Mouse (Mus musculus) myocyte (in vitro differentiated cells): Measurements from ENCODE around the gene Dnajc9. TPM values are rescaled to one million over a fixed set of nuclear protein-coding genes. Genes with fewer than 3 reads are reported as not detected.
A peak's percentile ranks its signal among the peaks of the same experiment; 100 is the strongest.

ENCODE experiments used
- H3K27me3 ChIP-seq: one replicate; pipeline ENCODE4 v1.6.1; 2011; ENCODE audit not compliant: control insufficient read depth, insufficient read depth, insufficient read length
- H3K36me3 ChIP-seq: one replicate; pipeline ENCODE4 v1.6.1; 2011; ENCODE audit not compliant: control insufficient read depth, insufficient read depth
- H3K4me2 ChIP-seq: one replicate; pipeline ENCODE4 v1.6.1; 2011; ENCODE audit warnings: low read depth, control low read depth
- H3K4me3 ChIP-seq: one replicate; pipeline ENCODE4 v1.5.1; 2011; ENCODE audit warnings: mild to moderate bottlenecking, control low read depth, moderate library complexity
- H3K79me2 ChIP-seq: one replicate; pipeline ENCODE4 v1.6.1; 2011; ENCODE audit not compliant: control insufficient read depth, insufficient read depth
- H3ac ChIP-seq: one replicate; pipeline ENCODE4 v1.6.1; 2011; ENCODE audit not compliant: control insufficient read depth, insufficient read length
- CEBPB ChIP-seq: IDR thresholded peaks from 2 replicates; pipeline ENCODE4 v1.6.1; 2011; ENCODE audit warnings: mild to moderate bottlenecking, moderate library complexity; ENCODE audit not compliant: poor library complexity, insufficient read depth, severe bottlenecking
- E2F4 ChIP-seq: IDR thresholded peaks from one replicate; pipeline ENCODE4 v1.6.1; 2011; ENCODE audit warnings: mild to moderate bottlenecking, control low read depth, moderate library complexity; ENCODE audit not compliant: insufficient read depth
- MAX ChIP-seq: IDR thresholded peaks from one replicate; pipeline ENCODE4 v1.6.1; 2011; ENCODE audit warnings: low read depth, mild to moderate bottlenecking, control low read depth
- MYOD1 ChIP-seq, 3 experiments: IDR thresholded peaks; one replicate each; pipeline ENCODE4 v1.6.1; 2011; ENCODE audit warnings: control low read depth in 2 of 3, low read depth in 2 of 3, mild to moderate bottlenecking in 2 of 3, moderate library complexity in 1 of 3; ENCODE audit not compliant: insufficient read length in 2 of 3, control insufficient read depth in 1 of 3
- MYOG ChIP-seq, 3 experiments: IDR thresholded peaks; one replicate each; pipeline ENCODE4 v1.6.1; 2011; ENCODE audit warnings: control low read depth in 2 of 3, low read depth in 2 of 3, mild to moderate bottlenecking in 2 of 3; ENCODE audit not compliant: insufficient read length in 2 of 3, control insufficient read depth in 1 of 3, insufficient read depth in 1 of 3
- POLR2A ChIP-seq: IDR thresholded peaks from one replicate; pipeline ENCODE4 v1.6.1; 2011; ENCODE audit warnings: low read depth, mild to moderate bottlenecking, control low read depth, moderate library complexity; ENCODE audit not compliant: insufficient read length
- POLR2AphosphoS2 ChIP-seq: IDR thresholded peaks from one replicate; pipeline ENCODE4 v1.6.1; 2011; ENCODE audit warnings: low read depth, control low read depth; ENCODE audit not compliant: insufficient read length
- REST ChIP-seq: IDR thresholded peaks from one replicate; pipeline ENCODE4 v1.6.1; 2011; ENCODE audit warnings: mild to moderate bottlenecking, control low read depth, moderate library complexity; ENCODE audit not compliant: insufficient read depth, insufficient read length
- SRF ChIP-seq: IDR thresholded peaks from one replicate; pipeline ENCODE4 v1.6.1; 2011; ENCODE audit warnings: low read depth; ENCODE audit not compliant: control insufficient read depth, insufficient read length
- TCF12 ChIP-seq: IDR thresholded peaks from one replicate; pipeline ENCODE4 v1.6.1; 2011; ENCODE audit warnings: mild to moderate bottlenecking, control low read depth; ENCODE audit not compliant: poor library complexity, insufficient read depth, severe bottlenecking
- TCF3 ChIP-seq: IDR thresholded peaks from one replicate; pipeline ENCODE4 v1.6.1; 2011; ENCODE audit warnings: low read depth, control low read depth; ENCODE audit not compliant: insufficient read length
- USF1 ChIP-seq: IDR thresholded peaks from one replicate; pipeline ENCODE4 v1.6.1; 2011; ENCODE audit warnings: low read depth, mild to moderate bottlenecking, control low read depth, moderate library complexity
- polyA plus RNA-seq: library from polyadenylated mRNA; unstranded; fragments of >200 nt; fragmentation: generic; extraction: Trizol; gene quantifications from one replicate; pipeline ENCODE4 v1.2.1, GENCODE M21; 2012; ENCODE audit warnings: missing spikeins

The Dnajc9 gene
- polyA plus RNA-seq, 1 experiment, result 31.2 TPM

GRCm38 (mm10) chr14:20347441-20347990, 41.2 kb downstream of the Dnajc9 start:
- Histone ChIP-seq H3K4me3 (peak overlapping the region; percentile 74), H3ac (peak overlapping the region; percentile 49), H3K27me3 (no peaks in the 10 kb centered on the region), H3K79me2 (peaks cover 25% of the 10 kb centered on the region), H3K36me3 (peaks cover 5% of the 10 kb centered on the region), H3K4me2 (peak overlapping the region; percentile 99)
- TF ChIP-seq TCF3, result no peak
- TF ChIP-seq POLR2AphosphoS2, result no peak
- TF ChIP-seq MYOG (IDR thresholded peaks at IDR 0.05; ENCODE audit: control insufficient read depth in 1 of 3, insufficient read depth in 1 of 3, insufficient read length in 2 of 3, low read depth in 2 of 3), result no peak
- no peak for TF ChIP-seq CEBPB
- TF ChIP-seq POLR2A, result no peak
- TF ChIP-seq E2F4, result no peak
- no peak for TF ChIP-seq TCF12
- no peak for TF ChIP-seq MAX
- TF ChIP-seq MYOD1 (IDR thresholded peaks at IDR 0.05; ENCODE audit: control insufficient read depth in 1 of 3, insufficient read length in 2 of 3, low read depth in 2 of 3), result no peak

DNA sequence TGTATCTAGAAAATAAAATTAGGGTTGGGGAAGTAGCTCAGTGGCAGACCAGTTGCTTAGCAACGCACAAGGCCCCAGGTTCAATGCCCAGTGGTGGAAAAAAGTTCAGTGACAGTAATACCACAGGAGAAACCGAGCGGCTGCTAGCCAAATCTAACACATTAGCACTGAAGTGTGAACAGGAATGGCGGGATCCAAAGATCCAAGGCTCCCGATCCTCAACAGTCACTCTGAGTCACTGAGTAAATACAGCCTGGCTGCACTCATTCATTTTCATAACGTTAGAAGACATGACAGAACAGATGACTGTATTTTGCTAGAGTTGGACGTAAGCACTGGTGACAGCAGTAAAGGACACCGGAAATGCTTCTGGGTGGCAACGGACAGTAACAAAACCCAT, 42.8 kb downstream of the Dnajc9 start:
- H3K4me2 ChIP-seq, result peak overlapping the region; percentile 99
- H3K4me3 ChIP-seq, result no peak overlapping the region
- peaks cover 25% of the 10 kb centered on the region for H3K79me2 ChIP-seq
- H3K36me3 ChIP-seq, result peaks cover 5% of the 10 kb centered on the region
- no peak overlapping the region for H3ac ChIP-seq
- H3K27me3 ChIP-seq, result no peaks in the 10 kb centered on the region
- TF ChIP-seq MYOD1 (IDR thresholded peaks at IDR 0.05; ENCODE audit: control insufficient read depth in 1 of 3, insufficient read length in 2 of 3, low read depth in 2 of 3) (no peak), TCF12 (no peak), MYOG (IDR thresholded peaks at IDR 0.05; ENCODE audit: control insufficient read depth in 1 of 3, insufficient read depth in 1 of 3, insufficient read length in 2 of 3, low read depth in 2 of 3) (no peak), REST (no peak), POLR2A (no peak), CEBPB (no peak), SRF (no peak), POLR2AphosphoS2 (no peak), TCF3 (no peak), E2F4 (no peak)

DNA sequence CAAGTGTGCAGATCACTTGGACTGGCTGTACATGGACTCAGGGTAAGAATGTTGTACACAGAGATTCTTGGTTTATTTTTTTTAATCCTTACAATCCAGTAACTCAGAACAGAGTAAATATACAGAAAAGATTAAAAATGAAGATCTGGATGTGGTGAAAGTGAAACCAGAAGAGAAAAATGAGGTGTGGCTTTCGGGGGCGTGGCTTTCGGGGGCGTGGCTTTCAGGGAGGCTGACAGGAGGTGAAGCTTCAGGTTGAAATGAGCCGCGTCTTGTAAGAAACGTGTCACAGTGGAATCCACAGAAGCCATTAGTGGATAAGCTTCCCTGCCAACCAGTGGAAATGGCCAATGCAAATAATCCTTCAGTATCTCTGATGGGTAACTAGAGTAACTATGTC, 47.8 kb downstream of the Dnajc9 start:
- H3K4me3 ChIP-seq, result no peak overlapping the region
- H3ac ChIP-seq, result no peak overlapping the region
- H3K36me3 ChIP-seq, result peaks cover 20% of the 10 kb centered on the region
- H3K79me2 ChIP-seq, result no peaks in the 10 kb centered on the region
- H3K27me3 ChIP-seq, result no peaks in the 10 kb centered on the region
- H3K4me2 ChIP-seq, result no peak overlapping the region
- TF ChIP-seq SRF, result no peak

DNA sequence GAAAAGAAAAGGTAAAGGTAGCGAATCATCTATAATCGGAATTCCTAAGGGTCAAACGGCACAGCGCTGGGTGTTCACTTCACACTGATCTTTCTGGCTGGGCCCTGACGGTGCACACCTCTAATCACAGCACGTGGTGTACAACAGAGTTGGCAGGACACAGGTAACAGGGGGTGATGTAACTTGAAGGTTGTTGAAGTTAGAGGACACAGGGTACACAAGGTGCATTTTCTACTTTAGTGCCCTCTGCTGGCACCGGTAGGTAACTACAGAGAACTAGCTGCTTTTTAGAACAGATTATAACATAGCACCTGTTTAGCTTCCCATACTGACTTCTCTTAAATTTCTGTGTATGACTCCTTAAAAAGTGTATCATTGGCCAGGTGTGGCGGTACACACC, 48.6 kb downstream of the Dnajc9 start:
- H3K4me3 ChIP-seq, result no peak overlapping the region
- H3K27me3 ChIP-seq, result no peaks in the 10 kb centered on the region
- TF ChIP-seq REST, result no peak
- no peak for TF ChIP-seq E2F4
- no peak for TF ChIP-seq SRF
- no peak for TF ChIP-seq MAX
- no peak for TF ChIP-seq CEBPB
- no peak for TF ChIP-seq MYOG (IDR thresholded peaks at IDR 0.05; ENCODE audit: control insufficient read depth in 1 of 3, insufficient read depth in 1 of 3, insufficient read length in 2 of 3, low read depth in 2 of 3)
- no peak for TF ChIP-seq USF1
- no peak for TF ChIP-seq MYOD1 (IDR thresholded peaks at IDR 0.05; ENCODE audit: control insufficient read depth in 1 of 3, insufficient read length in 2 of 3, low read depth in 2 of 3)
- no peaks in the 10 kb centered on the region for H3K79me2 ChIP-seq
- H3K36me3 ChIP-seq, result peaks cover 24% of the 10 kb centered on the region
- no peak overlapping the region for H3ac ChIP-seq
- H3K4me2 ChIP-seq, result no peak overlapping the region

GRCm38 (mm10) chr14:20339415-20339814, 49.3 kb downstream of the Dnajc9 start:
- no peak overlapping the region for H3K4me2 ChIP-seq
- H3K4me3 ChIP-seq, result no peak overlapping the region
- H3ac ChIP-seq, result no peak overlapping the region
- H3K27me3 ChIP-seq, result no peaks in the 10 kb centered on the region
- no peaks in the 10 kb centered on the region for H3K79me2 ChIP-seq
- peaks cover 32% of the 10 kb centered on the region for H3K36me3 ChIP-seq
- no peak for TF ChIP-seq POLR2AphosphoS2
- TF ChIP-seq SRF, result no peak
- TF ChIP-seq E2F4, result no peak
- no peak for TF ChIP-seq TCF12
- TF ChIP-seq MYOD1 (IDR thresholded peaks at IDR 0.05; ENCODE audit: control insufficient read depth in 1 of 3, insufficient read length in 2 of 3, low read depth in 2 of 3), result no peak
- TF ChIP-seq MAX, result no peak
- no peak for TF ChIP-seq MYOG (IDR thresholded peaks at IDR 0.05; ENCODE audit: control insufficient read depth in 1 of 3, insufficient read depth in 1 of 3, insufficient read length in 2 of 3, low read depth in 2 of 3)
- TF ChIP-seq TCF3, result no peak
- TF ChIP-seq CEBPB, result no peak
- TF ChIP-seq REST, result no peak
- TF ChIP-seq POLR2A, result no peak
- TF ChIP-seq USF1, result no peak

Other genes starting within 250 kb of the Dnajc9 start
- 7.2 TPM for gene Kcnk5, start 207.1 kb downstream of the Dnajc9 start, polyA plus RNA-seq
- not detected for gene Kcnk16, start 119.7 kb downstream of the Dnajc9 start, polyA plus RNA-seq
- 11.1 TPM for gene Nudt13, start 94.2 kb downstream of the Dnajc9 start, polyA plus RNA-seq
- gene Ecd, start 40.8 kb downstream of the Dnajc9 start, polyA plus RNA-seq, result 27.0 TPM
- gene Fam149b, start 40.7 kb downstream of the Dnajc9 start, polyA plus RNA-seq, result 11.5 TPM
- 70.1 TPM for gene Mrps16, start 4.7 kb upstream of the Dnajc9 start, polyA plus RNA-seq
- not detected for gene Cfap70, start 63.3 kb upstream of the Dnajc9 start, polyA plus RNA-seq
- gene Anxa7, start 91.2 kb upstream of the Dnajc9 start, polyA plus RNA-seq, result 75.0 TPM
- 7.2 TPM for gene Mss51, start 108.0 kb upstream of the Dnajc9 start, polyA plus RNA-seq
- gene Ppp3cb, start 157.7 kb upstream of the Dnajc9 start, polyA plus RNA-seq, result 36.0 TPM